Mouse (Mus musculus): Measurements from ENCODE around the gene Plrg1.

GRCm38 (mm10) chr3:83033801-83034200 is 21.5 kb upstream of the Plrg1 start:
- TF ChIP-seq CTCF (IDR thresholded peaks at IDR 0.05; ENCODE audit: low read depth) (no peak), EP300 (IDR thresholded peaks at IDR 0.05; ENCODE audit: low read depth) (no peak)

Data from liver, postnatal 0 days (tissue).